Mouse (Mus musculus): ENCODE measurements around the gene Arpc1b. TPM values are rescaled to one million over a fixed set of nuclear protein-coding genes. Genes with fewer than 3 reads are reported as not detected.
"Not testable (repeated sequence)": the region's sequence is repeated elsewhere in the genome, so short reads cannot be mapped to it uniquely, and the experiment has no call there.

The Arpc1b gene
- polyA plus RNA-seq (2014; fragmentation: Nextera tagmentation; extraction: Ambion mirVana) = 90.5 and 101 TPM in 2 replicates

DNA sequence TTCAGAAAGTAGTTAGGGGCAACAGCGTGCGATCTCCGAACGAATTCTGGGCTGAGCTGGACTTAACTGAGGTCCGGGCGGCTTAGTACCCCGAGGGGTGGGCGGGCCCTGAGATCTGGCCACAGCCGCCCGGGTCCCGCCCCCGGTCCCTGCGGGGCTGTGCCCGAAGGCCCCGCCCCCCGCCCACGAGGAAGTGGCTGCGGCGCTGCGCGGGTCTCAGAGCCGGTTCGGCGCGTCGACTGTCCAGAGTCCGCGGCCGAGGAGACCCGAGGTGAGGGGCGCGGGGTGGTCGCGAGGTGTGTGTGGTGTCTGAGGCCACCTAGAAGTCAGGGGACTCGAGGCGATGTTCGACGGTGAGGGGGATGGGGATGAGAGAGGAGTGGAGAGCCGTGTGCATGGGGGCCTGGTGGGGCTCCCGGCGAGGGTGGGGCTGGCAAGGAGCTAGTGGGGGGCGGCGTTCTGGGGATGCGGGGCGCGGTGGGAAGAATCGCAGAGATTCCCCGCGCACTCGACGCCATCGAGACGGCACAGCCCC lies at the start of gene Arpc1b:
Gene Arpc1b, plus strand, starts transcription at position 145 of the 535 bp plus-strand sequence.
- Histone ChIP-seq H3K4me3 (ENCODE audit: low read depth, low read length) (peak within 1 kb of the TSS; percentile 64), H3K4me2 (ENCODE audit: low read depth, severe bottlenecking) (peak within 1 kb of the TSS; percentile 74), H3K9me3 (ENCODE audit: control insufficient read depth, low read length) (no peaks in the 10 kb centered on the region), H3K4me1 (ENCODE audit: control insufficient read depth, insufficient read depth, low read length) (peaks cover 3% of the 10 kb centered on the region; the same call in 1 of the 2 replicates), H3K27me3 (ENCODE audit: control insufficient read depth, insufficient read depth, low read length) (no peaks in the 10 kb centered on the region), H3K27ac (replicated peaks; ENCODE audit: low read depth, low read length) (no peak within 1 kb of the TSS), H3K9ac (ENCODE audit: low read length) (peak within 1 kb of the TSS; percentile 42), H3K36me3 (ENCODE audit: control insufficient read depth, insufficient read depth, low read length) (0 out of 2 replicates have a peak, but pooled peaks cover 5% of the 10 kb centered on the region)
- peak; percentile 52 for ATAC-seq (ENCODE audit: insufficient number of reproducible peaks, low FRiP score, low TSS enrichment, low read depth)
- WGBS = under 1% methylated on average over 49 of the region's 53 CpGs
- DNase-seq (ENCODE audit: low spot score) = peak; percentile 71

GRCm38 (mm10) chr5:145064765-145065340 lies 49.2 kb upstream of the Arpc1b start:
- WGBS = 94% methylated on average over 1 of the region's 1 CpGs
- Histone ChIP-seq H3K27me3 (ENCODE audit: control insufficient read depth, insufficient read depth, low read length) (no peaks in the 10 kb centered on the region), H3K9me3 (ENCODE audit: control insufficient read depth, low read length) (no peaks in the 10 kb centered on the region), H3K4me1 (ENCODE audit: control insufficient read depth, insufficient read depth, low read length) (no peaks in the 10 kb centered on the region), H3K4me2 (ENCODE audit: low read depth, severe bottlenecking) (no peak overlapping the region), H3K36me3 (ENCODE audit: control insufficient read depth, insufficient read depth, low read length) (no peaks in the 10 kb centered on the region), H3K9ac (ENCODE audit: low read length) (no peak overlapping the region), H3K27ac (replicated peaks; ENCODE audit: low read depth, low read length) (no peak overlapping the region), H3K4me3 (ENCODE audit: low read depth, low read length) (no peak overlapping the region)
- no peak for ATAC-seq (ENCODE audit: insufficient number of reproducible peaks, low FRiP score, low TSS enrichment, low read depth)
- DNase-seq (ENCODE audit: low spot score) = no peak

GRCm38 (mm10) chr5:145068863-145069262 lies 45.2 kb upstream of the Arpc1b start:
- 50% methylated on average over 3 of the region's 3 CpGs for WGBS
- no peak for DNase-seq (ENCODE audit: low spot score)

DNA sequence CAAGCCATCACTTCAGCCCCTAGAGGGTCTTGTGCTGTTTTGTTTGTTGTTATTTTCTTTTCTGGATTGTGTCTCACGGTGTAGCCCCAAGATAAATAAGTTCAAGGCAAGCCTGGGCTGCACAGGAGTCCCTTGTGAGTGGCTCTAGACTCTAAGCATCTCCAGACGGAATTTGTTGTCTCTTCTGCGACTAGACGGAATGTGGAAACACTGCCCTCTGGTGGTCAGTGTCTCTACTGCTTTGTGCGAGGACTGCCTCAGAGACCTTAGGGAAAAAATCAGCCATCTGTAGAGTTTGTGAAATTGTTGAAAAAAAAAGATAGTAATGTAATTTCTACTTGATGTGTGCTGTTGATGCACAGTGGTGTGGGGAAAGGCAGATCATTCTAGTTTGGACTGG lies 44.3 kb upstream of the Arpc1b start:
- DNase-seq (ENCODE audit: low spot score) = peak; percentile 87

More at GRCm38 (mm10) chr5:145068863-145069262, 45.2 kb upstream of the Arpc1b start:
- no peak overlapping the region for H3K9ac ChIP-seq (ENCODE audit: low read length)
- no peaks in the 10 kb centered on the region for H3K4me1 ChIP-seq (ENCODE audit: control insufficient read depth, insufficient read depth, low read length)
- no peak overlapping the region for H3K4me2 ChIP-seq (ENCODE audit: low read depth, severe bottlenecking)
- H3K36me3 ChIP-seq (ENCODE audit: control insufficient read depth, insufficient read depth, low read length) = no peaks in the 10 kb centered on the region
- ATAC-seq (ENCODE audit: insufficient number of reproducible peaks, low FRiP score, low TSS enrichment, low read depth) = no peak
- no peak overlapping the region for H3K4me3 ChIP-seq (ENCODE audit: low read depth, low read length)
- H3K9me3 ChIP-seq (ENCODE audit: control insufficient read depth, low read length) = no peaks in the 10 kb centered on the region
- H3K27me3 ChIP-seq (ENCODE audit: control insufficient read depth, insufficient read depth, low read length) = no peaks in the 10 kb centered on the region
- H3K27ac ChIP-seq (replicated peaks; ENCODE audit: low read depth, low read length) = no peak overlapping the region

GRCm38 (mm10) chr5:145071342-145071741 lies 42.7 kb upstream of the Arpc1b start:
- Histone ChIP-seq H3K9ac (ENCODE audit: low read length) (no peak overlapping the region), H3K27me3 (ENCODE audit: control insufficient read depth, insufficient read depth, low read length) (no peaks in the 10 kb centered on the region), H3K27ac (replicated peaks; ENCODE audit: low read depth, low read length) (no peak overlapping the region), H3K4me3 (ENCODE audit: low read depth, low read length) (no peak overlapping the region), H3K36me3 (ENCODE audit: control insufficient read depth, insufficient read depth, low read length) (no peaks in the 10 kb centered on the region), H3K4me1 (ENCODE audit: control insufficient read depth, insufficient read depth, low read length) (no peaks in the 10 kb centered on the region), H3K9me3 (ENCODE audit: control insufficient read depth, low read length) (no peaks in the 10 kb centered on the region), H3K4me2 (ENCODE audit: low read depth, severe bottlenecking) (no peak overlapping the region)
- ATAC-seq (ENCODE audit: insufficient number of reproducible peaks, low FRiP score, low TSS enrichment, low read depth) = no peak
- WGBS = 49% methylated on average over 6 of the region's 6 CpGs
- DNase-seq (ENCODE audit: low spot score) = no peak

More for the DNA sequence above, 44.3 kb upstream of the Arpc1b start:
- Histone ChIP-seq H3K4me2 (ENCODE audit: low read depth, severe bottlenecking) (no peak overlapping the region), H3K4me3 (ENCODE audit: low read depth, low read length) (no peak overlapping the region), H3K36me3 (ENCODE audit: control insufficient read depth, insufficient read depth, low read length) (no peaks in the 10 kb centered on the region), H3K9ac (ENCODE audit: low read length) (no peak overlapping the region), H3K27me3 (ENCODE audit: control insufficient read depth, insufficient read depth, low read length) (no peaks in the 10 kb centered on the region), H3K27ac (replicated peaks; ENCODE audit: low read depth, low read length) (no peak overlapping the region), H3K4me1 (ENCODE audit: control insufficient read depth, insufficient read depth, low read length) (no peaks in the 10 kb centered on the region), H3K9me3 (ENCODE audit: control insufficient read depth, low read length) (no peaks in the 10 kb centered on the region)
- WGBS = 3% methylated on average over 5 of the region's 5 CpGs
- ATAC-seq (ENCODE audit: insufficient number of reproducible peaks, low FRiP score, low TSS enrichment, low read depth) = no peak; the same call in 1 of the 2 replicates

DNA sequence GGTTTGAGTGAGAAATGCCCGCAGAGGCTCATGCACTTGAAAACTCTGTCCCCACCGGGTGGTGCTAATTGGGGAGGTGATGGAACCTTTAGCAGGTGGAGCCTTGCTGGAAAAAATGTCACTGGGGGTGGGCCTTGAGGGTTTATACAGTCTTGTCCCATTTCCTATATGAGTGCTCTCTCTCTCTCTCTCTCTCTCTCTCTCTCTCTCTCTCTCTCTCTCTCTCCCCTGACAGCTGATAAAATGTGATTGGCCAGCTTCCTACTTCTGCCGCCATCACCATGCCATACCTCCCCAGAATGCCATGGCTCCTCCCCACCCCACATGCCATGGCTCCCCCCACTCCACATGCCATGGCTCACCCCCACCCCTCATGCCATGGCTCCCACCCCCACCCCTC lies 38.9 kb upstream of the Arpc1b start:
- Histone ChIP-seq H3K9me3 (ENCODE audit: control insufficient read depth, low read length) (no peaks in the 10 kb centered on the region), H3K4me3 (ENCODE audit: low read depth, low read length) (no peak overlapping the region), H3K36me3 (ENCODE audit: control insufficient read depth, insufficient read depth, low read length) (no peaks in the 10 kb centered on the region), H3K4me2 (ENCODE audit: low read depth, severe bottlenecking) (no peak overlapping the region), H3K9ac (ENCODE audit: low read length) (no peak overlapping the region), H3K27me3 (ENCODE audit: control insufficient read depth, insufficient read depth, low read length) (no peaks in the 10 kb centered on the region), H3K27ac (replicated peaks; ENCODE audit: low read depth, low read length) (no peak overlapping the region), H3K4me1 (ENCODE audit: control insufficient read depth, insufficient read depth, low read length) (no peaks in the 10 kb centered on the region)
- DNase-seq (ENCODE audit: low spot score) = no peak
- 58% methylated on average over 3 of the region's 3 CpGs for WGBS
- no peak for ATAC-seq (ENCODE audit: insufficient number of reproducible peaks, low FRiP score, low TSS enrichment, low read depth)

DNA sequence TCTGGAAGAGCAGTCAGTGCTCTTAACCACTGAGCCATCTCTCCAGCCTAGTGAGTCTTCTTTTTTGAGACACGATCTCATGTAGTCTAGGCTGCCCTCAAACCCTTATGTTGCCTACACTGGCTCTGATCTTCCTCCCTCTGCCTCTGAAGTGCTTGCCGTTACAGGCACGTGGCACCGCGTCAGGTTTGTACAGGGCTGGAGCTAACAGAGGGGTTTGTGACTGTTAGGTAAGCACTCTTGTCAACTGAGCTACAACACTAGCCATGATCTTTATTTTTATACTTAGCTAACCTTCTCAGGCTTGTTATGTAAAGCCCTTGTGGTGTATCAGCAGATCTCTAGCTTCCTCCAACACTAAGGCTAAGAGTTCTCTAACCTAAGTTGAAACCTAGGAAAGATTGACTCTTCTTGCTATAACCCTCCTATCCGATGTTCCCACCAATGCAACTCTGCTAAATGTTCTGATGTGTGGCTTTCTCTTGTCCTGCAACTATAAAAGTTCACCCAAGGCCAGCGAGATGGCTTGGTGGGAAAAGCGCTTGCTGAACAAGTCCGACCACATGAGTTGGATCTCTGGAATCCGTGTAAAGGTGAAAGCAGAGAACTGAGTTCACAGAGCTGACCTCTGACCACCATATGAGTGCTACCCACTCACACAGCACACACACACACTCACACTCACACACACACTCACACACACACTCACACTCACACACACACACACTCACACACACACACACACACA lies 32.0 kb upstream of the Arpc1b start:
- Histone ChIP-seq H3K27ac (replicated peaks; ENCODE audit: low read depth, low read length) (no peak overlapping the region), H3K9me3 (ENCODE audit: control insufficient read depth, low read length) (no peaks in the 10 kb centered on the region), H3K9ac (ENCODE audit: low read length) (no peak overlapping the region), H3K36me3 (ENCODE audit: control insufficient read depth, insufficient read depth, low read length) (0 out of 2 replicates have a peak, but pooled peaks cover 4% of the 10 kb centered on the region), H3K4me3 (ENCODE audit: low read depth, low read length) (no peak overlapping the region), H3K4me2 (ENCODE audit: low read depth, severe bottlenecking) (no peak overlapping the region), H3K27me3 (ENCODE audit: control insufficient read depth, insufficient read depth, low read length) (no peaks in the 10 kb centered on the region), H3K4me1 (ENCODE audit: control insufficient read depth, insufficient read depth, low read length) (0 out of 2 replicates have a peak, but pooled peaks cover 3% of the 10 kb centered on the region)
- no peak for DNase-seq (ENCODE audit: low spot score)
- ATAC-seq (ENCODE audit: insufficient number of reproducible peaks, low FRiP score, low TSS enrichment, low read depth) = no peak
- WGBS = 87% methylated on average over 10 of the region's 10 CpGs

DNA sequence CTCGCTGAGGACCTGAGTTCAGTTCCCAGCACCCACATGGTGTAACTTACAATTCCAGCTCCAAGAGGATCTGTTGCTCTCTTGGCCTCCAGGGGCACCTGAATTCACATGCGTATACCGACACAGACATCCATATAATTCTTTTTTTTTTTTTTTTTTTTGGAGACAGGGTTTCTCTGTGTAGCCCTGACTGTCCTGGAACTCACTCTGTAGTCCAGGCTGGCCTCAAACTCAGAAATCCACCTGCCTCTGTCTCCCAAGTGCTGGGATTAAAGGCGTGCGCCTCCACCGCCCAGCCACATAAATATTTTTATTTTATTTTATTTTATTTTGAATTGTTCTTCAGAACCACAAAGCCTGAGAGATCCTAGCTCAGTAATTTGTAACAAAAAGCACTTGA lies 30.8 kb upstream of the Arpc1b start:
- Histone ChIP-seq H3K4me3 (ENCODE audit: low read depth, low read length) (peak overlapping the region; percentile 71), H3K9ac (ENCODE audit: low read length) (peak overlapping the region; percentile 8; the same call in 1 of the 2 replicates), H3K27ac (replicated peaks; ENCODE audit: low read depth, low read length) (0 out of 2 replicates have a peak overlapping the region, but pooled peaks have one; percentile 24), H3K4me2 (ENCODE audit: low read depth, severe bottlenecking) (peak overlapping the region; percentile 11; the same call in 1 of the 2 replicates)
- 55% methylated on average over 6 of the region's 6 CpGs for WGBS
- H3K36me3 ChIP-seq (ENCODE audit: control insufficient read depth, insufficient read depth, low read length); H3K9me3 ChIP-seq (ENCODE audit: control insufficient read depth, low read length); H3K4me1 ChIP-seq (ENCODE audit: control insufficient read depth, insufficient read depth, low read length); DNase-seq (ENCODE audit: low spot score); H3K27me3 ChIP-seq (ENCODE audit: control insufficient read depth, insufficient read depth, low read length): not testable (repeated sequence)
- peak; percentile 19; the same call in 1 of the 2 replicates for ATAC-seq (ENCODE audit: insufficient number of reproducible peaks, low FRiP score, low TSS enrichment, low read depth)
